Mouse (Mus musculus) ovary, postnatal 36 days (tissue): ENCODE data around the gene Ccnb2.
"Not testable (repeated sequence)": the region's sequence is repeated elsewhere in the genome, so short reads cannot be mapped to it uniquely, and the experiment has no call there.

Source experiments
- DNase-seq: peaks from one replicate; pipeline ENCODE4 v3.0.0; 2022; ENCODE audit warnings: low spot score, mixed read lengths

Ccnb2 gene

DNA sequence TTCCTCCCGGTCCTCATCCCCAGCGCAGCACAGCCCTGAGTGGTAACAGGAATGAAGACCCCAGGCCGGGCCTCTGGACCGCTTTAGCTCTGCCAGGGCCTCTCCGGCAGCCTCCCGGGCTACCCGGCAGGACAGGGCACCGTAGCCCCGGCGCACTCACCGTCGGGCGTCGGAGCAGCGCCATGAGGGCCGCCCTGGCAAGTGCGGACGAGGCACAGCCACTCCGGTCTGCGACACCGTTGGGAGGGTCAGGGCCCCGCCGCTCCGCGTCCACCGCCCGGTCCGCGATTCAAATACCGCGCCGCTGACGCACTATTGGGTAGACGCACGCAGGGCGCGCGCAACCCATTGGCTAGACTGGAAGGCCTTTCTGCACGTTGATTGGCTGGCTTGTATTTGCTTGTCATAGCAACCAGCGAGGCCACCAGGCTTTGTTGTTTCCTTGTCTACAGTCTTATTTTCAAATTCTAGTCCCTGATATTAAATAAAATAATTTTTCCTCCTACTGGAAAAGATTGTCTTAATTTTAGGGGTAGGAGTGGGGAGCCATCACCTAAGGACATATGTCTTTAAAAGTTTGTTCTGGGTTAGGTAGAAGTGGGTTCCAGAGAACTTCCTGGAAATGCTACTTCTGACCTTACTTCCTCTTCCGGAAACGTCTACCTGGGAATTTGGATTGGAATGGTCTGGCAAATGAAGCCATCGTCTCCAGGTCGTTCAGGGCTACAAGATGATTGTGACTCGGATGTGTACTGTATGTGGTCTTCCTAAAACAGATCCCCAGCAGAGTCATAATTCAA, at the start of gene Ccnb2:
TSS of gene Ccnb2 (minus strand) at position 291 of the 800 bp plus-strand sequence.
- peak; percentile 84 for DNase-seq

DNA sequence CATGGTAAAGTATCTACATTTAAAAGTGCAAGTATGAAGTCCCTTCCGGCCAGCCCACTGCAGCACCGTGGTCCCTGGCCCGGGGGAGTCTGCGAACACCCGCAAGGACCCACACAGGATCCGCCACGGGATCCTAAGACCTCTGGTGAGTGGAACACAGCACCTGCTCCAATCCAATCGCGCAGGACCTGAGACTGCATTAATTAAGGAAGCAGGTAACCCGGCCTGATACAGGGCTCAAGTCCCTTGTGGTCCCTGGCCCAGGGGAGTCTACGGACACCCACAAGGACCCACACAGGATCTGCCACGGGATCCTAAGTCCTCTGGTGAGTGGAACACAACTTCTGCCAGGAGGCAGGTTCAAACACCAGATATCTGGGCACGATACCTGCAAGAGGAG, 41.7 kb upstream of the Ccnb2 start:
- DNase-seq, result not testable (repeated sequence)

DNA sequence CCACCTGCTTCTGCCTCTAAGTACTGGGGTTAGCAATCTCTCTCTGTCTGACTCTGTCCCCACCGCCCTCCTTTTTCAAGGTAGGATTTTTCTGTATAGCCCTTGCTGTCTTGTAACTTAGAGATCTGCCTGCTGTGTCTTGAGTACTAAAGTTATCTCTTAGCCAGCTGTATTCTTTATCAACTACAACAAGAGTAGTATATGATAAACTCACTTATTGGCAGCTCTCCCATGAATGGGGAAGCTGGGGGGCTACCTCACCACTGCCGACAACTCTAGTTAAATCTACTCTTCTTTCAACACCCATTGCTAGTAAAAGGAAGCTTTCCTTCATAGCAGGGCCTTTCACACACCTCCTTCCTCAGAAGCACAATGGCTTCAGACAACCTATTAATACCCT, 31.0 kb upstream of the Ccnb2 start:
- no peak for DNase-seq

DNA sequence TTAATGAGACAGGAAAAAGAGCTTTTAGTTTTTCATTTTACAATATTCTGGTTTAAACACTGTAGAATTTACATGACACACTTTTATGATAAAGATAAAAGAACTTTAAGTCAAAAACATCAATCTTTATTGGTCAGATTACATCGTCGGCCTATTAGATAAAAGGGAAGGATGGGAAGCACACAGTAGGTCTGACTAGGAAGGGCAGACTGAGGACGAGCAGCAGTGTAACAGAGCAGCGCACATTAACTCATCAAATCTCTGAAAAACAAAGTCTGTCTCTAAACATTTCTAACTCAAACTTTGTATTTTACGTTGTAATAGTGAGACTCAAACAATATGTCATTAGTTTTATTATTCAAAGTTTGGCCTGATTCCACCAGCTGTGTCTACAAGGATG, 27.7 kb upstream of the Ccnb2 start:
- no peak for DNase-seq

DNA sequence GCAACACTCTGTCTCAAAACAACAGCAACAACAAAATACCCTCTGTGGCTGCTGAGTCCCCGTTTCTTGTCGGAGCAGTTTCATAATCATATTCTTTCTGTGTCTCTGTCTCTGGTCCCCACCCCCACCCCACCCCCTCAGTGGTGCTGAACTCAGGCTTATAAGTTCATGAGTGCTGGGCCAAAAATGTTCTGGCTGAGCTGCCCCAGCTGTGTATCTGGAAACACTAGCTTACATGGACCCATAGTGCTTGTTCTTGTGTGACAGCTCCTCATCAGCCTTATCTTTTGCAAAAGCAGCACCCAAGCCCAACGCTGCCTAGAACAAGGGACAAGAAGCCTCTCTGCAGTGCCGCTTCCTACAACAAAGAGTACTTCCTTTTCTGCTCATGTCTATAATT, 18.6 kb upstream of the Ccnb2 start:
- DNase-seq, result no peak

DNA sequence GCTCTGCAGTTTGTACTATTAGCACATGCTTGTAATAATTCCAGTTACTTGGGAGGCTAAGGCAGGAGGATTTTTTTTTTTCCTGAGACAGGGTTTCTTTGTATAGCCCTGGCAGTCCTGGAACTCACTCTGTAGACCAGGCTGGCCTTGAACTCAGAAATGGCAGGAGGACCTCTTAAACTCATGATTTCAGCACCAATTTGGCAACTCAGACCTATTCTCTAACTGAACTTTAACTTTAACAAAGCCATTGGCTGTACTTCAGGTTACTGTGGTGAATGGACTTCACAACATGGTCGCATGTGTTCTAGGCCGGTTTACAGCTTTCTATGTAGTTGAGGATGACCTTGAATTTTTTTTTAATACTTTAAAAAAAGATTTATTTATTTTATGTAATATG, 1.3 kb upstream of the Ccnb2 start:
- no peak for DNase-seq

DNA sequence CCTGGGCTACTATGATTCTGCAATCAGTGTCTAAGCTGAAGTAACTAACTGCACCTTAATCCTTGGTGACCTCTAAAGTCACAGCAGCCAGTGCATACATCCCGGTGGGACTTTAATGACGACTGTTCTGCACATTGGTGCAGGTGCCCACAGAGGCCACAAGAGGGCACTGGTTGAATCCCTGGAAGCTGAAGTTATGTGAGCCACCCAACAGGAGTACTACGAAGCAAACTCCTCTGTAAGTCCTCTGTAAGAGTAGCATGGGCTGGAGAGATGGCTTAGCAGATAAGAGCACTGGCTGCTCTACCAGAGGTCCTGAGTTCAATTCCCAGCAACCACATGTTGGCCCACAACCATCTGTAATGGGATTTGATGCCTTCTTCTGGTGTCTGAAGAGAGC, 4.9 kb downstream of the Ccnb2 start:
- no peak for DNase-seq

DNA sequence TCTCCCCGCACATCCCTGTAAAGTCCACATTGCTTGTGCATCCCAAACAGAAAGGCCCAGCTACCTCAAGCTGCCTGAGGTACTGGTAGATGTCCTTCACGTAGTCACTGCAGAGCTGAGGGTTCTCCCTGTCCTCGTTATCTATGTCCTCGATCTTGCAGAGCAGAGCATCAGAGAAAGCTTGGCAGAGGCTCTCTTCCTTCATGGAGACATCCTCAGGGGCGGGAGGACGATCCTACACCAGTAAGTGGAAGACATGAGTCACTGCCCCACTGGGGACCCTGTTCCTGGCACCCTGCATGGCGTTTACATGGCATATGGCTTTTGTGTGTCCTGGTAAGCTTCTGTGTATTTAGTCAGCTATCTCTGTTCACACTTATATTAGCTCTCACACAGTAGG, 8.3 kb downstream of the Ccnb2 start:
- no peak for DNase-seq

DNA sequence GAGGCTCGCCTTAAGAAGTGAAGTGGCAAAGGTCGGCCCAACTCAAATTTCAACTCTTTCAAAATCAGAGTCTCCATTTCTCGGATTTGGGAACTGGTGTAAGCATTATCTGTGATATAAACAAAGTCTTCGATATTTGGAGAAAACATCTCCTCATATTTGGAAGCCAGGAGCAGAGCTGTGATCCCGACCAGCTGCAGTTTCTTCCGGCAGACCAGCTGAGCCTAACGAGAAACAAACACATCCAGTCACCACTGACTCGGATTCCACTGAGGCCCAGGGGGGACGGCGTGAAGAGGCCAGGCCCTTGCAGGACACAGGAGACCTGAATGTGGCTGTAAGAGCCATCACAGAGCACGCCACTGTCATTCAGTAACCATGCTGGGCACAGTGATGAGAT, 10.7 kb downstream of the Ccnb2 start:
- DNase-seq, result no peak

GRCm38 (mm10) chr9:70409743-70410142, 11.6 kb downstream of the Ccnb2 start:
- DNase-seq, result no peak

- DNase-seq, result no peak
Measured at GRCm38 (mm10) chr9:70408791-70409190, 12.6 kb downstream of the Ccnb2 start.

DNA sequence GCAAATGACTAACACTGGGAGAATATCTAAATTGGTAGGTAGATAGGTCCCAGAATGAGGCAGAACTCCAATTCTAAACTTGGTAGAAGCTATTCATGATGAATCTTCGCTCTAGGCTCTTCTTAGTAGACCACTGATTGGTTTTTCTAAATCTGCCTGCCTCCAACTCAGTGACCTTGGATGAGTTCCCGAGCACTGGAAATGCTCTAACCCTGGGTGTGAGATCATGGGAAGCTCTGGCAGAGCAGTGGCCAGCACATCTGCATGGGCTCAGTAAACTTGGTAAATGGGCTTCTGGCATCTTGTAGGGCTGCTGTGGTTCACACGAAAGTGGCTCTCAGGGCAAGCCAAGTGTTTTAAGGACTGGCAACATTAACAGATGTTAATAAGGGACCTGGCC, 14.8 kb downstream of the Ccnb2 start:
- no peak for DNase-seq

DNA sequence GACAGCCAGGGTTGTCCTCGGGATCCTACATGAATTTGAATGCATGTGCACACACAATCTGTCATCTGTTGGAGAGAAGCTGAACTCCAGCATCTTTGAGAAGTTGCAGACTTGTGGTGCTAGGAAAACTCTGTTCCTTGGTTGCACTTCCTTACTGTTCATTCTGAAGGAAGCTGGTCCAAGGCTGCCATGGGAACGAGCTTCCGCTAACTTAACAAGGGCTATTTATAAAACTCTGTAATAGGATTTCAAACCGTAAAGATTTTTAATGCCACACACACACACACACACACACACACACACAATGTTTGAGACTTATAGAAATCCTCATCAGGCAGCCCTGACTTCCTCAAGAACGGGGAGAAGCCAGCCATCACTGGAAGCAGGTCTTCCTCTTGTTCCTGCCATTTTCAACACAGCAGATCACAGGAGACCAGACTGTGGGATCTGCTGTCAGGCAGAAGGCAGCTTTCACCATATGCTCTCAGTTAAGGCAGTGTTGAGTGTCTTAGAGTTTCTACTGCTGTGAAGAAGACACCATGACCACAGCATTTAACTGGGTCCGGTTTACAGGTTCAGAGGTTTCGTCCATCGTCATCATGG, 19.3 kb downstream of the Ccnb2 start:
- DNase-seq, result no peak

GRCm38 (mm10) chr9:70396083-70396482, 25.3 kb downstream of the Ccnb2 start:
- no peak for DNase-seq

DNA sequence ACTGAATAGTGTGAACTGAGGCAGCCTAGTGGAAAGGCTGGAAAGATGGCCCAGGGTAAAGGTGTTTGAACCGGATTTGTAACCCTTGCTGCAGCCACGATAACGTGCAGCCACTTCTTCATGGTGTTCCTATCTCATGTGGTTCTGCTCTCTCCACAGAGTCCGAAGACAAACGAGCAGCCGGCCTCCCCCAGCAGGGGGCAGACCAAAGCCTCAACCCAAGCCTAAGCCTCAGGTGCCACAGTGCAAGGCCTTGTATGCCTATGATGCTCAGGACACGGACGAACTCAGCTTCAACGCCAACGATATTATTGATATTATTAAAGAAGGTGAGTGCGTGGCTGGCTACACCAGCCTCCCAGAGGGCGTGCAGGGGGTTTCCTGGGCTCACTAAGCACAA, 25.7 kb downstream of the Ccnb2 start:
- DNase-seq, result no peak

DNA sequence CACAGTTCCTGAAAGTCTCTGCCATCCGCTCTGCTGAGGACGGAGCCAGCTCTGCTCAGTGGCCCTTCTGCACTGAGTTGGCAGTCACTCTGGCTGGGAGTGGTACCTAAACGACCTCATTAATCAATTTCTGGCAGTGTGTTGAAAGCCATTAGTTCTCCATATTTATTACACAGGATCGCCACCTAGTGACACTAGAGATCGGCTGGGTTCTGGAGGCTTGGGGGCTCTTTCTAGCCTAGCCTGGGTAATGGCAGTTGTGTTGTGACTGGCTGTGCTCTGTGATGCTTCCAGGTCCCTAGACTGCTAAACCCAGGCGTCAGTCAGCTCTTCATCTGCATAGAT, 28.8 kb downstream of the Ccnb2 start:
- peak; percentile 25 for DNase-seq

DNA sequence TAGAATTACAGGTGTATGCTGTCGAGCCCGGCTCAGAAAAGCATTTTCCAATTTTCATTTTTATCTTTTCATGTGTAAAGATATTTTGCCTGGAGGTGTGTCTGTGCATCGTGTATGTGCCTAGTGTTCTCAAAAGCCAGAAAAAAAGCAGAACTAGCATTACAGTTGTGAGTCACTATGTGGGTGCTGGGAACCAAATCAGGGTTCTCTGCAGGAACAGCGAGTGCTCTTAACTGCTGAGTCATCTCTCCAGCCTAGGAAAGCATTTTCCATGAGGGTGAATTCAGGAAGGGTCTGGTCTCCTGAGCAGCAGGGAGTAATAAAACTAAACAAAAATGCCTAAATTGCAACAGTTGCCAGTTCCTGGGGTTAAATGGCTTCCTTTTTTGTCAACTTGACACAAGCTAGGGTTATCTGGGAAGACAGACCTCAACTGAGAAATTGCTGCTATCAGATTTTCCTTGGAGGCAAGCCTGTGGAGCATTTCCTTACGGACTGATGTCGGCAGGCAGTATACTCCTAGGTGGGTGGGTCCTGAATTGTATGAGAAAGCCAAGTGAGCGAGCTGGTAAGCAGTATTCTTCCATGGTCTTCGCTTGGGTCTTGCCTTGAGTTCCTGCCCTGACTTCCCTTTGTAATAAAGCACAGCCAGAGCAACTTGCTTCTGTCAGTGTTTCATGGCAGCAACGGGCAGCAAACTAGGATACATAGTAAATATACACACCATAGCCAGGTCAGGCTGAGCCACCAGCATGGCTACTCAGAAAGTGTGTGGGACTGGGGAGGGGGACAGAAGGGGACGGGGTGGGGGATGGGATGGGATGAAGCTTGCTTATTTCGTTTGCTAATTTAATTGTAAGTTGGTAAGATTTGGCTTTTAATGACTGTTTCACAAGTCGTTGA, 29.4 kb downstream of the Ccnb2 start:
- DNase-seq, result no peak

GRCm38 (mm10) chr9:70391042-70391441, 30.3 kb downstream of the Ccnb2 start:
- no peak for DNase-seq

DNA sequence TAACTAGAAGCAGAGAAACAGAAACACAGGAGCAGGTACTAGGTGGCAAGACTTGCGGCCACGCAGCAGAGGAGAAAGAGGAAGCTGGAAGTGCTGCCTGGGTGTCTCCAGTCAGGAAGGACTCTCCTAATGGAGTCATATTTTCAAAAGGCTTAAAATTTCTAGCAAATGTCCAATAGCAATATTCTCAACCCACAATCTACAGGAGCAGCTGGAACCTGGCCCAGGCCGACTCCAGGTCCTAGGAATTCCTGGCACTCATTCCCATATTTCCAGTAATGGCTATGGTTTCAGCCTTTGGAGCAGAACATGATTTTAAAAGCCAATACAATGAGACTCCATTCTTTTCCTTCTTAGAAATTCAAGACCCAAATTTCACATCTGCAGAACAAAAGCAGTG, 31.8 kb downstream of the Ccnb2 start:
- no peak for DNase-seq

DNA sequence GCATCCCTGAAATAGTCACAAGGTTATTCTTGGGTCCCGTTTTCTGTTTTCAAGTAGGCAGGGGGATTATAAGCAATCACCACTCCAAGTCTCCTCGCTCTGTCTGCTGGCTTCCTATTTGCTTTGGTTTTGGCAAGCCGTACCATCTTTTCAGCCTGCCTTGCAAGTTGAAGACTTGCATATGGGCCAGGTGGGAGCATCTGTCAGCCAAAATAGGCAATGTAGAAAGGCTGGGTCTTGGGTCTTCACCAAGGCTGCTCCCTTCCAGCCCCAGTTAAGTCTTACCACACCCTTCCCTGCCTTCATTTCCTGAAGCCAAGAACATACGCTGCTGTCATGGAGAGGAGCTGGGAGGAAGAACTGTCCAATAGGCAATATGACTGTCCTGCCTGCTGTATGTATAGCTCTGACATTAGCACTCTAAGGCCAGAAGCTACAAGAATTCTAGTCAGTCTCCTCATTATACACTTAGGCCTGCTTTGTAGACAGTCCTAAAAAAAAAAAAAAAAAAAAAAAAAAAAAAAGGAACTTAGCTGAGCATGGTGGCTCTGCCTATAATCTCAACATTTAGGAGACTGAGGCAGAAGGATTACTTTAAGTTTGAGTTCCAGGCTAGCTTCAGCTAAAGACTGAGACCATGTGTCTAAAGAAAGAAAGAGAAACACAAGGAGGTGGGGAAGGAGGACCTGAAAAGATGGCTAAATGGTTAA, 33.8 kb downstream of the Ccnb2 start:
- no peak for DNase-seq

- no peak for DNase-seq
Measured at GRCm38 (mm10) chr9:70384958-70385728, 36.2 kb downstream of the Ccnb2 start.

DNA sequence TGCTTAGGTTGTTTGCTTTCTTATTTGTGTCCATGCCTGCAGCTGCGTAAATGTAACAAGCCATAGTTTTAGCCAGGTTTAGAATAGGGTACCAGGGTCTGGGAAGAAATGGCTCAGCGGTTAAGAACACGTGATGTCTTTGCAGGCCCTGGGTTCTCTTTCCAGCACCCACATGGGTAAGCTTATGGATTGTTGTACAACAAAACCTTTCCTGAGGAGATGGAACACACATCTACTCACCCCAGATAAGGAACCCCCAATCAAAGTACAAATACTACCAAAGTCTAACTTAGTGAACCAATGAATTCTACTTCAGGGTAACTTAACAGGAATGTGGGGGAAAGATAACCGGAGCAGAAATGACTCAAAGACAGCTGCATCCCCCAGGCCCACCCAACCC, 36.9 kb downstream of the Ccnb2 start:
- DNase-seq, result no peak
